1 mouse cellular context compared by ENCODE assay signal in the genomic region with DNA sequence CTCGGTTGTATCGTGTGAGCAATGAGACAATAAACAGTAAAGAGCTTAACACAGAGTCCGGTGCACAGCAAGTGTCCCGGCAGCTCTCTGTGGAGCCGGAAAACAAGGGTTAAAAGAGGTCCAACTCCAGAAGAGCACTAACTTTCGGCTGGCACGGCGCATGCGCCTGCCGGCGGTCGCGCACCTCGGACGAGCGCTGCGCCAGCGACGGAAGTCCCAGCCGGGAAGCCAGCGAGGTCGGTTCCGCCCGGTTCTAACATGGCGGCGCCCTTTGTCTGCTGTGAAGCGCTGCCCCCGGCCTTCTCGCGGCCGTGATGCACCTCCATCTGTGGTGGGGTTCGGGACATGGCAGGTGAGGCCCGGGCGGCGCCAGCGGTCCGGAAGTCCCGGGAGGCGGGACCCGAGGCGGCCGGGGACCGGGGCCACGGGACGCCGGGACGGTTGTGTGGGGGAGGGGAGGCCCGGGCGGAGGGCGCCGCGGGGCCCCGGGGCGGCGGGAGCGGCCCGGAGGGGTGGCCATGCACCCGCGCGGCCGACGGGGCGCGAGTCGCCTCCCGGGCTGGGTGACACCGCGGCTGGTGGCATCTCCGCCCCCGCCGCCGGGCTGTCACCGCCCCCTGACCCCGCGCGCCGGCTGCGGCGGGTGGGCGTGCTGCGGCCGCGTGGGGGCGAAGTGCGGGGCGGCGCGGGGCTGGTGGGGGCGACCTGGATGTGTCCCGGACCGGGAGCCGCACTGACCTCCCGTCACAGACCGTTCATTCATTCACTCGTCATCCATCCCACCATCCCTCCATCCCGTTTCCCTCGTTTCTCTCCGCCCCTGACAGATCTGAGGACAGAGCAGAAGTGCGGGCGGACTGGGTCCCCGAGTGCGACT.
A peak's percentile ranks its signal among the peaks of the same experiment; 100 is the strongest.
TF ChIP-seq lines count a peak whose summit lies in the region.

A gene (plus strand): TSS at position 204 of the 877 bp plus-strand sequence.

TF ChIP-seq in CH12.LX, 34 proteins besides CTCF, POLR2A, EP300 and RAD21 (continued from another document):
- TF ChIP-seq BHLHE40 (IDR thresholded peaks at IDR 0.05; ENCODE audit: low read depth, low read length), result peak; percentile 38; the same call in 1 of the 2 replicates
- no peak for TF ChIP-seq E2F4 (IDR thresholded peaks at IDR 0.05; ENCODE audit: insufficient replicate concordance, low read depth, low read length)
- TF ChIP-seq USF1 (IDR thresholded peaks at IDR 0.05; ENCODE audit: low read depth, low read length), result no peak
- peak; percentile 68 for TF ChIP-seq MEF2A (IDR thresholded peaks at IDR 0.05; ENCODE audit: borderline replicate concordance, low read depth, low read length)
- no peak for TF ChIP-seq JUND (conservative IDR thresholded peaks at IDR 0.05; ENCODE audit: low read depth, low read length)
- no peak for TF ChIP-seq SMC3 (IDR thresholded peaks at IDR 0.05; ENCODE audit: low read depth, low read length)
- TF ChIP-seq MAZ (IDR thresholded peaks at IDR 0.05; ENCODE audit: low read depth, low read length), result no peak
- TF ChIP-seq CHD1 (IDR thresholded peaks at IDR 0.05; ENCODE audit: low read depth, low read length), result no peak
- no peak for TF ChIP-seq USF2 (conservative IDR thresholded peaks at IDR 0.05; ENCODE audit: low read depth, low read length)
- TF ChIP-seq ZNF384 (IDR thresholded peaks at IDR 0.05; ENCODE audit: low read depth, low read length), result no peak
- TF ChIP-seq POLR2AphosphoS2 (IDR thresholded peaks at IDR 0.05; ENCODE audit: low read depth, low read length), result peak; percentile 78; the same call in 1 of the 2 replicates
- peak; percentile 88 for TF ChIP-seq NELFE (IDR thresholded peaks at IDR 0.05; ENCODE audit: low read depth, low read length)
- TF ChIP-seq NRF1 (IDR thresholded peaks at IDR 0.05; ENCODE audit: low read depth, low read length), result peak; percentile 97
- peak; percentile 99 for TF ChIP-seq ELF1 (IDR thresholded peaks at IDR 0.05; ENCODE audit: low read depth, low read length)
- TF ChIP-seq IRF4 (IDR thresholded peaks at IDR 0.05; ENCODE audit: low read depth, low read length), result peak; percentile 59; the same call in 1 of the 2 replicates
- TF ChIP-seq PAX5 (IDR thresholded peaks at IDR 0.05; ENCODE audit: low read length), result no peak
- TF ChIP-seq ZMIZ1 (IDR thresholded peaks at IDR 0.05; ENCODE audit: low read depth, low read length), result peak; percentile 58
- TF ChIP-seq UBTF (IDR thresholded peaks at IDR 0.05; ENCODE audit: low read depth, low read length), result 0 out of 2 replicates have a peak, but pooled peaks have one; percentile 58
- TF ChIP-seq CHD2 (IDR thresholded peaks at IDR 0.05; ENCODE audit: low read length), result peak; percentile 79
- peak; percentile 70 for TF ChIP-seq MXI1 (IDR thresholded peaks at IDR 0.05; ENCODE audit: low read depth, low read length)
- TF ChIP-seq SIN3A (IDR thresholded peaks at IDR 0.05; ENCODE audit: low read length), result peak; percentile 95
- TF ChIP-seq HCFC1 (IDR thresholded peaks at IDR 0.05; ENCODE audit: low read depth, low read length), result peak; percentile 99
- TF ChIP-seq KAT2A (IDR thresholded peaks at IDR 0.05; ENCODE audit: insufficient replicate concordance, low read length), result peak; percentile 98
- TF ChIP-seq GABPA (IDR thresholded peaks at IDR 0.05; ENCODE audit: insufficient replicate concordance, low read depth, low read length), result peak; percentile 80; the same call in 1 of the 2 replicates
- peak; percentile 83 for TF ChIP-seq TBP (conservative IDR thresholded peaks at IDR 0.05; ENCODE audit: low read depth, low read length)
- no peak for TF ChIP-seq ZC3H11A (IDR thresholded peaks at IDR 0.05; ENCODE audit: low read depth, low read length)
- TF ChIP-seq MAX (IDR thresholded peaks at IDR 0.05; ENCODE audit: low read length), result peak; percentile 66; the same call in 1 of the 2 replicates
